Mouse (Mus musculus) frontal cortex, postnatal 25 days (tissue): ENCODE results near the gene Tcf7l1.

ENCODE experiments used
- DNase-seq, 2 experiments: peaks; one replicate each; pipeline ENCODE4 v3.0.0; 2022; ENCODE audit warnings: low spot score in 2 of 2

The Tcf7l1 gene

DNA sequence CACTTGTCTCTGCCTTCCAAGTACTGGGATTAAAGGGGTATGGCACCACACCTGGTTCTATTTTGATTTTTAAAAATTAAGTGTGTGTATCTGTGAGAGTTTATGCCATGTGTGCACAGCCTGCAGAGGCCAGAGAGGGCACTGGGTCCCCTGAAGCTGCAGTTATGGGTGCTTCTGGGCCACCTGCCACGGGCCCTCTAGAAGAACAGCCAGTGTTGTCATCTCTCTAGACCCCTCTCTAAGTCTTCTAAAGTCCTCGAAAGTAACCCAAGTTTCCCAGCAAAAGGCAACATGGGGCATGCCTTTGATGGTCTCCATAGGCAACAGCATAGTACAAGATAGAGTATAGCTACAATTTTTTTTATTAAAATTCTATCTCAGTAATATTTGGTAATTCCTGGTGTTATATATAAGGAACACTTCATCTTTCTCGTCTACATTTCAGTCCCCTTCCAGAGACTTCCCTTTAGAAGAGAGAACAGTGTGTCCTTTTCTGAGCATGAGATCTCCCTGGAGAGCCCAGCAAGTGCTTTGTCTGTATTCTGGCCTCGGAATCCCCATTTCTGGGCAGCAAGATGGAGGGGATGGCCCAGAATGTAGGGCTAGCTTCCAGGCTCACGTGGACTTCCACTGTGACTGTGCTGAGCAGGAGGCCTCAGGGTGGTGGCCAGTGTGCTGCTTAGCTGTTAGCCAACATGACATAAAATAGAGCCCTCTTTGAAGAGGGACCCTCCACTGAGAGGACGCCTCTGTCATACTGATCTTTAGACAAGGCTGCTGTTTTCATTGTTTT is 195.8 kb downstream of the Tcf7l1 start:
- no peak for DNase-seq

DNA sequence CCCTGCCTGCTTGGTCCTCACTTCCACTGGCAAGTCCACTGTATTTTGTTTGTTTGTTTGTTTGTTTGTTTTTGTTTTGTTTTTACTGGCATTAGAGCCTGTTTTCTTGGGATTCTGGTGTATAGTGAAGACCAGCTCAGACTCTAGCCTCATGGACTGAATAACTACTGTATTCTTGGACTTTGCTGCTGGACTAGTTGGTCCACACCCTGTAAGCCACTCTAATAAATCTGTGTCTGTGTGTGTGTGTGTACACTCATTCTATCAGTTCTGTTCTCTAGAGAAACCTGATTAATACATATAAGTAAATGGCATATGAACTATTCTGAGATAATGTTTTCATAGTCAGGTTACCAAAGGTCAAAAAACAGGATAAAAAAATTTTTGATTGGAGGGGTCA is 198.9 kb downstream of the Tcf7l1 start:
- no peak for DNase-seq

DNA sequence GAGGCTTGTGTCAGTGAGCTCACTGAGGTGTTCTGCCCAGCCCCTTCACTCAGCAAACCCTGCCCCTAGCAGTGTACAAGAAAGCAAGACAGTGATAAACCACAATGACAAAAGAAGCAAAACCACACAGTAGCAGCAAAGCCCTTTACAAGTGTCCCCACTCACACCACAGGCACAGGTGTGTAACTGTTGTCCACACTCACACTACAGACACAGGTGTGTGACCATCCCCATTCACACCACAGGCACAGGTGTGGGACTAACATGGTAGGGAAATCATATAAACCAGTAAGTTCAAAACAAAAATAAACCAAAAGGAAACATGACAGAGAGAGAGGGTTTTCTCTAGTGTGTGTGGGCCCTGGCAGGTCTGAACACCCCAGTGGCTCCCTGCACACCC is 200.7 kb downstream of the Tcf7l1 start:
- no peak for DNase-seq

DNA sequence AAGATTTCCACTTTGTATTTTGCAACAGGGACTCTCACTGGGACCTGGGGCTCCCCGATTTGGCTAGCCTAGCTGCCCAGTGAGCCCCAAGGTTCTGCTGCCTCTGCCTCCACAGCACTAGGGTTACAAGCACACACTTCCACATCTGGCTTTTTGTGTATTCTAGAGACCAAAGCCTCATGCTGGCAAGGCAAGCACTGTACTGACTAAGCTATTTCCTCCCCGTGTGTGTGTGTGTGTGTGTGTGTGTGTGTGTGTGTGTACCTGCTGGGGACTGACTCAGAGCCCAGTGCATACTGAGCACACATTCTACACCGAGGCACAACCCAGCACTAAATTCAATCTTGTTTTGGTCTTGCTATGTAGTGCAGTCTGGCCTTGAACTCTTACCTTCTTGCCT is 202.4 kb downstream of the Tcf7l1 start:
- DNase-seq = no peak

DNA sequence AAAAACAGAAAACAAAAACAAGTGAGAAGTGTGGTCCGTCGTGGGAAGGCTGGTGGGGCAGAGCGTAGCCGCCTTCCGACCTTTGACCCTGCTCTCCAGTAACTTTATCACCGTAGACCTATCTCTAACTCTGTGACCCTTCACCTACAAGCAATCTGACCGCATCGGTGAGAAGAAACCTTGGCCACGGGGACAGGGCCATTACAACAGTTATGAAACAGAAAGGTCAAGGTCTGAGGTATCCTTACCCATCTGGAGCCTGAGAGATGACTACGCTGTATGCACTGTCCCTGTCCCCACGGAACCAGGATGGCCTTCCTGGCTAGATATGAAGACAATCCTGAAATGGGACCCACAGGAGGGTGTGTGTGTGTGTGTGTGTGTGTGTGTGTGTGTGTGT is 204.9 kb downstream of the Tcf7l1 start:
- DNase-seq = no peak

DNA sequence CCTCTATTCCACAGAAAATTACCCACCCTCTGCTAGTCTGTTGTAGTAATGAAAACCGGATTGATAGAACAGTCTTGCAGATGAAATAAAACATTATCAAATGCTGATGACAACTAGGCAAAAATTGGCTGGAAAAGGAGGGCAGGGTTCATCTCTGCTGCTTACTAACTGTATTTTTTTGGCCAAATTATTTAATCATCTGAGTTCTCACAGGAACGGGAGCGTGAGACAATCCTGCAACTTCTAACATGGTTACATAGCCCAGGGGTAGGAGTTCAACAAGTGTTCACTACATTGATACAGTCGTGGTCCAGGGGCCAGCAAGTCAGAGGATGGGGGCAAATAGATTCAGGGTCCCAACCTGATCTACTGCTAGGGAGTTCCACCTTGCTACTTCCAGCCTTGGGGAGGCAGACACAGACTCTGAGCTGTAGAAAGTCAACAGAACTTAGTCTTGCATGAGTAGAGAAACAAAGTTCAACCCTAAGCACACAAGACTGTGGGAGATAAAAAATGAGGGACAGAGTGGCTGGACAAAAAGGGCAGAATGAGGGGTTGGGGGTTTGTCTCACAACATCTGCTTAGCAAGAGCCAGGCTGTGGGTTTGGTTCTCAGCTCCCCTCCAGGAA is 205.7 kb downstream of the Tcf7l1 start:
- no peak for DNase-seq

DNA sequence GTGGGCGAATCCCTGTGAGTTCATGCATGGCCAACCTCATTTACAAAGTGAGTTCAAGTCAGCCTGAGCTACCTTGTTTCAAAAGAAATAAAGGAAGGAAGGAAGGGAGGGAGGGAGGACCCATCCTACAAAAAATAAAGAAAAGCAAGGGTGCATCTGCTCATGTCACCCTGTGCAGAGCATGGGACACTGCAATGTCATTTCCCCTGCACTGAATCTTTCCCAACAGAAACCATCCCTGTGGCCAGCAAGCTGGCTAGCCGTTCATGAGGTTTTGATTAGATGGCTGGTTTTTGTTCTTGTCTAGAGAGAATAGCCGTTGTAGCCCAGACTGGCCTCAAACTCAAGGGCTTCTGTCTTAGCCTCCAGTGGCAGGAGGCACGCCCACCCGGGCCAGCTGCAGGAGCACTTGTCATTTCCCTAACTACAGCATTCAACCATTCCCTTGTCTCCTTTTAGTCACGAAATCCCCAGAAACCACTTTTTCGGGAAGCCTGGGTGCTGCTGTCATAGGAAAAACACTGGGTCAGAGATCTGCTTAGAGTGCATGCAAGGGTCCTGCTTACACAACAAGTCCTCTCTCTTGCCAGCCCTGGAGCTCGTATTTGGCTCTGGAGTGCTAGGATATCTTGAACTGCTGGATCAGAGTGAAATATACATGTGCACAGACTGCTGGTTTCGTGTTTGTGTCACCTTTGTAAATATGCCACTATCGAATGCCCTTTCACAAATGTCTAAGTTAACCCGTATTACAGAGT is 207.2 kb downstream of the Tcf7l1 start:
- no peak for DNase-seq
